Mouse (Mus musculus) heart, embryonic 11.5 days (tissue): ENCODE data around the gene Tctn1. TPM values are rescaled to one million over a fixed set of nuclear protein-coding genes. Genes with fewer than 3 reads are reported as not detected.
"Not testable (repeated sequence)": the region's sequence is repeated elsewhere in the genome, so short reads cannot be mapped to it uniquely, and the experiment has no call there.

Source experiments
- ATAC-seq: fragments of 200-750 bp; cut with Nextera tagmentation; replicated peaks from 2 replicates; pipeline ENCODE4 v1.8.0; 2017; ENCODE audit warnings: moderate library complexity; ENCODE audit not compliant: insufficient number of reproducible peaks, low FRiP score, low TSS enrichment
- H3K27ac ChIP-seq: fragments of 300-500 bp; sonication (generic); 2 replicates; pipeline ENCODE4 v1.5.1; 2014; ENCODE audit warnings: mild to moderate bottlenecking, low read depth, low read length
- H3K27me3 ChIP-seq: fragments of 300-500 bp; sonication (generic); 2 replicates; pipeline ENCODE4 v1.6.1; 2014; ENCODE audit warnings: mild to moderate bottlenecking, low read length, mixed read lengths; ENCODE audit not compliant: control insufficient read depth, insufficient read depth
- H3K36me3 ChIP-seq: fragments of 300-500 bp; sonication (generic); 2 replicates; pipeline ENCODE4 v1.6.1; 2014; ENCODE audit warnings: mild to moderate bottlenecking, low read length, moderate library complexity, mixed read lengths; ENCODE audit not compliant: control insufficient read depth, insufficient read depth
- H3K4me1 ChIP-seq: fragments of 300-500 bp; sonication (generic); 2 replicates; pipeline ENCODE4 v1.6.1; 2014; ENCODE audit warnings: low read length; ENCODE audit not compliant: control insufficient read depth, insufficient read depth
- H3K4me2 ChIP-seq: fragments of 300-500 bp; sonication (generic); 2 replicates; pipeline ENCODE4 v1.6.1; 2014; ENCODE audit warnings: mild to moderate bottlenecking, moderate library complexity
- H3K4me3 ChIP-seq: fragments of 300-500 bp; sonication (generic); 2 replicates; pipeline ENCODE4 v1.5.1; 2014; ENCODE audit warnings: low read depth, low read length
- H3K9ac ChIP-seq: fragments of 300-500 bp; sonication (generic); 2 replicates; pipeline ENCODE4 v1.6.1; 2014; ENCODE audit warnings: mild to moderate bottlenecking, low read depth, low read length, moderate library complexity
- H3K9me3 ChIP-seq: fragments of 300-500 bp; sonication (generic); replicated peaks from 2 replicates; pipeline ENCODE4 v1.6.1; 2016; ENCODE audit warnings: low read length; ENCODE audit not compliant: control insufficient read depth
- WGBS: fragments of 180-500 bp; shearing (Covaris S2); extraction: QIAGEN DNeasy Blood & Tissue Kit; methylation state at CpG from one replicate; pipeline ENCODE4 v1.1.7; 2014; ENCODE audit not compliant: insufficient replicate concordance; 5-methylcytosine and 5-hydroxymethylcytosine counted together
- polyA plus RNA-seq: library from polyadenylated mRNA; unstranded; fragments of >200 nt; fragmentation: Nextera tagmentation; extraction: Ambion mirVana; gene quantifications from 2 replicates; pipeline ENCODE4 v1.2.1, GENCODE M21; 2014

The Tctn1 gene
- polyA plus RNA-seq, 1 experiment from 2014 or later = 2.2 TPM

DNA sequence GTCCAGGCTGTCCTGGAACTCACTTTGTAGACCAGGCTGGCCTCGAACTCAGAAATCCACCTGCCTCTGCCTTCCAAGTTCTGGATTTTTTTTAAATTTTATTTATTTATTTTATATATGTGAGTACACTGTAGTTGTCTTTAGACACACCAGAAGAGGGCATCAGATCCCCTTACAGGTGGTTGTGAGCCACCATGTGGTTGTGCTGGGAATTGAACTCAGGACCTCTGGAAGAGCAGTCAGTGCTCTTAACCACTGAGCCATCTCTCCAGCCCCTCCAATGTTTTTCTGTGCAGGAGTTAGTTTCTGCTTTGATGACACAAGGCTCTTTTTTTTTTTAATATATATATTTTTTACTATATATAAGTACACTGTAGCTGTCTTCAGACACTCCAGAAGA lies 51.4 kb downstream of the Tctn1 start:
- H3K9me3 ChIP-seq, H3K4me3 ChIP-seq, H3K27ac ChIP-seq, H3K36me3 ChIP-seq, H3K4me1 ChIP-seq, H3K9ac ChIP-seq, ATAC-seq, H3K4me2 ChIP-seq, H3K27me3 ChIP-seq: not testable (repeated sequence)
- WGBS = 97% methylated on average over 1 of the region's 1 CpGs

GRCm38 (mm10) chr5:122212125-122212524 lies 52.1 kb downstream of the Tctn1 start:
- H3K9ac ChIP-seq = no peak overlapping the region
- H3K4me2 ChIP-seq = no peak overlapping the region
- no peaks in the 10 kb centered on the region for H3K36me3 ChIP-seq
- H3K4me1 ChIP-seq = no peaks in the 10 kb centered on the region
- no peak for ATAC-seq
- H3K9me3 ChIP-seq = no peaks in the 10 kb centered on the region
- H3K27me3 ChIP-seq = no peaks in the 10 kb centered on the region
- WGBS = 81% methylated on average over 8 of the region's 8 CpGs
- H3K4me3 ChIP-seq = no peak overlapping the region
- H3K27ac ChIP-seq = no peak overlapping the region

DNA sequence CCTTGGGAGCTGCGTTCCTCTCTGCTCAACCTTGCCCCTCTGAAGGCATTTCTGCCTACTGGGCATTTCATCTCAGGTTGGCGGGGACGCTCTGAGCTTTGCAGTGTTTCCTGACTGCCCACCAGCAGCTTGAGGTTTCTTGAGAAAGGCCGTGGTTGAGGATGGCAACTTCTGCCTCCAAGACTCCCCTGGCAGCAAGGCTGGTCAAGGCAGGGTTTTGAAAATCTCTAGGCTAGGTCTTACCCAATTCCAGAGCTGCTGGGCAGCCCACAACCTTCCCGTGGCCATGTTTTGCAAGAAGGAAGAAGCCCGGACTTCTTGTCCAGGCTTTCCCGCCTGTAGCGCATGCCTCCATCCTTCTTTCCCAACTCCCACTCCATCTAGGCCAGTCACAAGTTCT lies 53.4 kb downstream of the Tctn1 start:
- 86% methylated on average over 8 of the region's 8 CpGs for WGBS
- H3K9me3 ChIP-seq = no peaks in the 10 kb centered on the region
- no peak overlapping the region for H3K27ac ChIP-seq
- H3K9ac ChIP-seq = no peak overlapping the region
- H3K27me3 ChIP-seq = no peaks in the 10 kb centered on the region
- H3K36me3 ChIP-seq = no peaks in the 10 kb centered on the region
- H3K4me2 ChIP-seq = no peak overlapping the region
- H3K4me3 ChIP-seq = no peak overlapping the region
- ATAC-seq = no peak
- H3K4me1 ChIP-seq = no peaks in the 10 kb centered on the region

- Histone ChIP-seq H3K9ac (peak overlapping the region; percentile 60), H3K27ac (no peak overlapping the region), H3K4me2 (peak overlapping the region; percentile 70), H3K36me3 (no peaks in the 10 kb centered on the region), H3K4me1 (no peaks in the 10 kb centered on the region), H3K27me3 (no peaks in the 10 kb centered on the region), H3K9me3 (no peaks in the 10 kb centered on the region), H3K4me3 (peak overlapping the region; percentile 37)
- ATAC-seq = peak; percentile 50; the same call in 1 of the 2 replicates
- WGBS = 6% methylated on average over 18 of the region's 21 CpGs
Observed at GRCm38 (mm10) chr5:122209591-122210368, 54.5 kb downstream of the Tctn1 start.

- Histone ChIP-seq H3K4me2 (no peak overlapping the region; the same call in 1 of the 2 replicates), H3K36me3 (no peaks in the 10 kb centered on the region), H3K9ac (no peak overlapping the region), H3K27me3 (no peaks in the 10 kb centered on the region), H3K9me3 (no peaks in the 10 kb centered on the region), H3K4me1 (no peaks in the 10 kb centered on the region), H3K27ac (no peak overlapping the region), H3K4me3 (no peak overlapping the region)
- 60% methylated on average over 6 of the region's 6 CpGs for WGBS
- ATAC-seq = no peak
Observed at GRCm38 (mm10) chr5:122208909-122209308, 55.4 kb downstream of the Tctn1 start.

- ATAC-seq = no peak
- Histone ChIP-seq H3K4me2 (no peak within 1 kb of the TSS), H3K4me1 (no peaks in the 10 kb centered on the region), H3K27ac (no peak within 1 kb of the TSS), H3K9me3 (no peaks in the 10 kb centered on the region), H3K4me3 (no peak within 1 kb of the TSS), H3K27me3 (no peaks in the 10 kb centered on the region), H3K9ac (no peak within 1 kb of the TSS), H3K36me3 (no peaks in the 10 kb centered on the region)
- WGBS = 62% methylated on average over 4 of the region's 4 CpGs
Observed at GRCm38 (mm10) chr5:122206475-122206874, 57.8 kb downstream of the Tctn1 start, which contains the start of gene Hvcn1. Hvcn1 (plus strand) TSS chr5:122206804.

GRCm38 (mm10) chr5:122204180-122204579 lies 60.1 kb downstream of the Tctn1 start:
- no peaks in the 10 kb centered on the region for H3K9me3 ChIP-seq
- H3K4me3 ChIP-seq = no peak overlapping the region
- H3K9ac ChIP-seq = no peak overlapping the region
- no peak overlapping the region for H3K4me2 ChIP-seq
- WGBS = 50% methylated on average over 2 of the region's 2 CpGs
- H3K36me3 ChIP-seq = no peaks in the 10 kb centered on the region
- H3K4me1 ChIP-seq = no peaks in the 10 kb centered on the region
- no peaks in the 10 kb centered on the region for H3K27me3 ChIP-seq
- no peak overlapping the region for H3K27ac ChIP-seq
- no peak for ATAC-seq

GRCm38 (mm10) chr5:122201904-122202303 lies 62.4 kb downstream of the Tctn1 start:
- no peaks in the 10 kb centered on the region for H3K27me3 ChIP-seq
- no peaks in the 10 kb centered on the region for H3K4me1 ChIP-seq
- no peak overlapping the region for H3K27ac ChIP-seq
- WGBS = 81% methylated on average over 6 of the region's 6 CpGs
- no peaks in the 10 kb centered on the region for H3K36me3 ChIP-seq
- H3K9me3 ChIP-seq = no peaks in the 10 kb centered on the region
- H3K4me2 ChIP-seq = no peak overlapping the region
- H3K9ac ChIP-seq = no peak overlapping the region
- H3K4me3 ChIP-seq = no peak overlapping the region
- ATAC-seq = no peak

DNA sequence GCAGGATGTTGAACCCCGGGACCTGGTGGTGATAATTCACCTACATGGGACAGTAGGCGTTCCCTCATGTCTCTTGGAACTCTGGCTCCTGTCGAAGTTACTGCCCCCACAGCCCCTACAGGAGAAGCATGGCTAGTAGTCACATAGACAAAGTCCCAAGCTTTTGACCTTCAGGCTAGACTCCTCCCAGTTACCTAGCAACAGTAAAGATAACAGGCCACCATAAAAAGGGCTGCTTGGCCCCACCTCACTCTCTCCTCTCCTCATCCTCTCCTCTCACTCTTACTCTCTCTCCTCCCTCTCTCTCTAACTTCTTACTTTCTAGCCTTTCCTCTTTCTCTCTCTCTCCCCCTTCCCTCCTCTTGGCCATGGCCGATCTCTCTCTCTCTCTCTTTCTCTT lies 63.4 kb downstream of the Tctn1 start:
- Histone ChIP-seq H3K9me3 (no peaks in the 10 kb centered on the region), H3K9ac (no peak overlapping the region), H3K36me3 (no peaks in the 10 kb centered on the region), H3K4me2 (no peak overlapping the region), H3K4me1 (no peaks in the 10 kb centered on the region), H3K27ac (no peak overlapping the region), H3K27me3 (no peaks in the 10 kb centered on the region), H3K4me3 (no peak overlapping the region)
- no peak for ATAC-seq
- 83% methylated on average over 4 of the region's 4 CpGs for WGBS
